Mouse (Mus musculus): Measurements from ENCODE around the gene A530016L24Rik. TPM values are rescaled to one million over a fixed set of nuclear protein-coding genes. Genes with fewer than 3 reads are reported as not detected.

A530016L24Rik gene
- 0.06 and 0.09 TPM in 2 replicates for polyA plus RNA-seq (2015; fragmentation: Nextera tagmentation; extraction: Ambion mirVana)

- DNase-seq (ENCODE audit: low spot score), result no peak
Observed at GRCm38 (mm10) chr12:112489134-112489533, at the start of gene A530016L24Rik. A530016L24Rik (plus strand) TSS chr12:112489448.

DNA sequence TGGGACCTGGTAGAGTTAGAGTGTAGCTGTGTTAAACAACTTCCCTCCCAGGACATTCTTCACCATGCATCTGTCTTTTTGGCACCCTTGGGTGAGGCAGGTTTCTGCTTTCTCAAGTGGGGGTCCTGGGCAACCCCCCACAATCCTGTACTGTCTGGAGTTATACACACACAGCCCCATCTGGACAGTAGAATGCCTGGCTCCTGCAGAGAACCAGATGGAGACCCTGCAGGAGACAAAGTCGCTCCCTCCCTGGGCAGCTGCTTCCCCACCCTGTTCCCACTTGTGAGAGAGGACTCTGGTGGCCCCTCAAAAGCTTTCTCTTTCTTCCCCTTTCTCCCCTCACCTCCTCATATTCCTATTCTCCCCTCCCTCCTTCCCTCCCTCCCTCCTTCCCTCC is 49.3 kb upstream of the A530016L24Rik start:
- no peak for DNase-seq (ENCODE audit: low spot score)

DNA sequence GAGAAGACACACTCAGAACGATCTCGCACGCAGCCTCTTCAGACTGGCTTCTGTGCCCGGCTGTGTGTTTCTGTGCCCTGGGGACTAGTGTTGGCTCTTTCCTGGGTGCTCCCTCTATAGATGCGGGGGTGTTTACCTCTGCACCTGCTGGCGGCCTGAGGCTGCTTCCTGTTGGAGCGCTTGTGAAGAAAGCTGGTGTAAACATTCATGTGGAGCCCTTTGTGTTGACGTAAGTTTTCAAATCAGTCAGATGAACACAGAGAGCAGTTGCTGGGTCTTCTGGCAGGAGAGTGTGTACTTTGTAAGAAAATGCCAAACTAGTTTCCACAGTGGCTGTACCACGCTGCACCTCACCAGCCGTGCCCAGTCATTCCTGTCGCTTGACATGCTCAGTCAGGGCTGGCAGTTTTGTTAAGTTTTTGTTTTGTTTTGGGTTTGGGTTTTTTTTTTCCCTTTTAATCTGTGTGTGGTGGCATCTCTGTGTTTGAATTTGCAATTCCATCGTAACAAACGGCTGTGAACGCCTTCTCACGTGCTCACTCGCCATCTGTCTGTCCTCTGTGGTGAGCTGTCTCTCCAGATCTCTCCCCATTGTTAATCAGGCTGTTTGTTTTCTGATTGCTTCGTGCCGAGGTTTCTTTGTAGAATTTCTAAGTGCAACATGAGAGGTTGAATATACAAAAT is 40.0 kb upstream of the A530016L24Rik start:
- peak; percentile 91 for DNase-seq (ENCODE audit: low spot score)

GRCm38 (mm10) chr12:112449828-112450180 is 39.4 kb upstream of the A530016L24Rik start:
- peak; percentile 42 for DNase-seq (ENCODE audit: low spot score)

GRCm38 (mm10) chr12:112450883-112451282 is 38.4 kb upstream of the A530016L24Rik start:
- DNase-seq (ENCODE audit: low spot score), result peak; percentile 82

GRCm38 (mm10) chr12:112451381-112451780 is 37.9 kb upstream of the A530016L24Rik start:
- no peak for DNase-seq (ENCODE audit: low spot score)

DNA sequence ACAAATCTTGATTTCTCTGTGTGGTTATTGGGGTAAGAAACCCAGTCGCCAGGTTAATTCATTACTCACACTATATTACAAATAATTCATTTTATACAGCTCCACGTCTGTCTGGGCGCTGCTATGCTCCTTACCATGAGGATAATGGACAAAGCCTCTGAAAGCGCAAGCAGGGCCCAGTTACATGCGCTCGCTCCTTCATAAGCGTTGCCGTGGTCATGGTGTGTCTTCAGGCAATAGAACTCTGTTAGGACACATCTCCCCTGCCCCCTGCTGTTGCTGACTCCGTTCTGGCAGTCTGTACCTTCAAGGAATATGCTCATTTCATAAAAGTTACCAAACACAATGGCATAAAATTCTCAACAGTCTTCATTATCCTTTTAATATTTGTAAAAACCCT is 37.4 kb upstream of the A530016L24Rik start:
- DNase-seq (ENCODE audit: low spot score), result no peak

DNA sequence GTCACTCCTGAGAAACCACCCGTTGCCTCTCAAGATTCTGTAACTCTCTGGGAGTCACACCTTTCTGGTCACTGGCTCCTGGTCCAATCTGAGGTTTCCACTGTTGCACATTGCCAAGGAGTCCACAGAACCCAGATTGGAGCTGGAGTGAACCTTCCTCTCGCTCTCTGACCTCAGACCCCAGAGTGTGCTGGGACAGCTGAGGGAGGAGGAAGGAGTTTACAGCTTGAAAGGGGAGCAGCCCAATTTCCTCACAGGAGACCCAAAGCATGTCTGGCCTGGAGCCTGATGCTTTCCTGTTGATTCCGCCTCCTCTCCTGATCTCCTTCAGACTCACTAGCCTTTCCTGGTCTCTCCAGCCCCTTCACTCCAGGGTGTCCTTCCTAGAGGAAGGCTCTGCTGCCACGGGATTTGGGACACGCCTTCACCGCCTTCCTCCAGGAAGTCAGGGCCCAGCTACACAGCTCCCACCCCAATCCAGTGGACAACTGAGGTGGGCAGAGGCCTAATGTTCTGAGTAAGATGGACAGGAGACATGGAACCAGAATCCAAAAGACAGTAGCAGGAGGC is 33.0 kb upstream of the A530016L24Rik start:
- no peak for DNase-seq (ENCODE audit: low spot score)

- DNase-seq (ENCODE audit: low spot score), result no peak
Observed at GRCm38 (mm10) chr12:112457839-112458238, 31.4 kb upstream of the A530016L24Rik start.

- DNase-seq (ENCODE audit: low spot score), result no peak
Observed at GRCm38 (mm10) chr12:112462423-112462822, 26.8 kb upstream of the A530016L24Rik start.

DNA sequence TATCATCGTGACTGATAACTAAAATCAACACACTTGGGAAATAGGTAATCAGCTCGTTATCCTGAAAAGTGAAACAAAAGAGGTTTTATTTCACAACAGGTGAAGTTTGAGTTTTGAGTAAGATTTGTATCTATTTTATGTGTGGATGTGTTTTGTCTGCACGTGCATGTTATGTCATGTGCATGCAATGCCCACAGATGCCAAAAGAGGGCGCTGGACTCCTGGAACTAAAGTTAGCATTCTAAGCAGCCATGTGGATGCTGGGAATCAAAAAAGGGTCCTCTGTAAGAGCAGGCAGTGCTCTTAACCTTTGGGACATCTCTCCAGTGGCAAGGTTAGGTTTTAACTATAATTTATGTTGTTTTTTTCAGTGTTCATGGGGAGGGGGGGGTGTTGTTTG is 26.0 kb upstream of the A530016L24Rik start:
- peak; percentile 9 for DNase-seq (ENCODE audit: low spot score)

DNA sequence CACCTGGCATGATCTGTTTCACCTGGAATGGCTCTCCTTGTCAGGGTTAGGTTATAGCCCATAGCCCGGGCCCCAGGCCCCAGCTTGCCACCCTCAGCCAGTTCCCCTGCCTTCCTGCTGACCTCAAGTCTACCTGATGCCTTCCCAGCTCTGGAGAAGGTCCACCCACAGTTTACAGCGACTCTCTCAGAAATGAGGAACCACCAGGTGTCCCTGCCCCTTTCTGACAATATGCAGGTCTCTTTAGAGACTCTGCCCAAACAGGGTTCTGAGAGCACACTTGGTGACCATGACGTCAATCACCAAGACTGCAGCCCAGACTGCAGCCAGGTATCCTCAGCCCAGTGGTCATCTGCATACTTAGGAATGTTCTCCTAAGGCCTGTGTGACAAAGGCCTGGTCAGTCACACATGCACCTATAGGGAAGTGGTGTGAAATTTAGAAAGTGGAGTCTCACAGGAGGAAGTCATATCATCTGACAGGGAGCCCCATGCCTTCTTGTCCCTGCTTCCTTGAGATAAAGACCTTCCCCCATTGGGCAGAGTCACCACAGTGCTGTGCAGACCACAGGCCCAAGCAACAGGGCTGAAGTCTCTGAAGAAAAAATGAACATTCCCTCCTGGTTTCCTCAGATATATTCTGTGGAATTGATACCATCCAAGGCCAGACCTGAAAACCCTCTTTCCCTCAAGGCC is 25.4 kb upstream of the A530016L24Rik start:
- DNase-seq (ENCODE audit: low spot score), result no peak

DNA sequence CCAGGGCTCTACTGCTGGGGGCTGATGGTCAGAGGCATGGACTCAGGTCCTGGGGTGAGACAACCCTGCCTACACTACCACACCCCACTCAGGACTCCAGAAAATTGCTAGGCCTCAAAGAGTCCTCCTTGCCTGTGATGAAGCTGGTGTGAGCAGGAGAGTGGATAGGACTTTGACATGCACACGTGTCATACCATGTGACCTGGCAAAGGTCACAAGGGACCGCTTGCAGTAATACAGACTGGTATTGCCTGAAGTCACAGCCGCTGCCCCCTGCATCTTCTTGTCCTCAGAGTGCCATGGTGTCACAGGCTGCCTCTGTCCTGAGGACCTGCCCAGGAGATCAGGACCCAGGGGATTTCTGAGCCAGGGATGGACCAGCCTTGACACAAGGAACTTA is 24.7 kb upstream of the A530016L24Rik start:
- DNase-seq (ENCODE audit: low spot score), result no peak

DNA sequence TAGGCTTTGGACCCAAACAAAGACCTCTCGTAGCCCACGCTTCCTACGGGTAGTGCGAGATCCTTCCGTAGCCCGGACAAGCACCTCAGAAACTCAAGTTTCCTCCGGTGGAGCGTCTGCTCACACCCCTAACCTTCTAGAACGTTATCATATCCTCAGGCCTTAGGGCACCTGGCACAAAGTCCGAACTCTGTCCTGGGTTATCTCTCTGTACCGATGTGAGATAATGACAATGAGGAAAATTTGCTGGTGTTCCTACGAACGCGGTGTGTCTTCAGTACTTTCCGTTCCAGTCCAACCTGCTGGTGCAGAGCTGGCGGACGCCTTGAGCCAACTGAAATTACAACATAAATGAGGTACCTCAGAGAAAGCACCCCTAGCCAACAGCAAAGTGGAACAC is 23.3 kb upstream of the A530016L24Rik start:
- DNase-seq (ENCODE audit: low spot score), result no peak

GRCm38 (mm10) chr12:112467387-112467786 is 21.9 kb upstream of the A530016L24Rik start:
- DNase-seq (ENCODE audit: low spot score), result no peak

DNA sequence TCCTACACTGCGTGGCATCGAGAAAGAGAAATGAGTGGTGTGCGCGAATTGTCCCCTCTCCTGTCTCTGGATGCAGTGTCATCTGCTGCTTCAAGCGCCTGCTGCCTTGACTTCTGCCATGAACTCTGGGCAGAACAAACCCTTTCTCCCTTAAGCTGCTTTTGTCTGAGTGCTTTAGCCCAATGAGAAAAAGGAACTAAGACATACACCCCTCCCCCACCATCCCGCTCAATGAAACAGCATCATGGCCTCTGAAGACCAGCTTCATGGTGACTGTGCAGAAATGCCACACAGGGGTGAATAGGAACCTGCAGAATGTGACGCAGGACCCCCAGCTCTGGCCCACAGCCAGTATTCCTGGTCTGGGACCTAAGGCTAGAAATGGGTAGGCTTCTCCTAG is 19.9 kb upstream of the A530016L24Rik start:
- no peak for DNase-seq (ENCODE audit: low spot score)

DNA sequence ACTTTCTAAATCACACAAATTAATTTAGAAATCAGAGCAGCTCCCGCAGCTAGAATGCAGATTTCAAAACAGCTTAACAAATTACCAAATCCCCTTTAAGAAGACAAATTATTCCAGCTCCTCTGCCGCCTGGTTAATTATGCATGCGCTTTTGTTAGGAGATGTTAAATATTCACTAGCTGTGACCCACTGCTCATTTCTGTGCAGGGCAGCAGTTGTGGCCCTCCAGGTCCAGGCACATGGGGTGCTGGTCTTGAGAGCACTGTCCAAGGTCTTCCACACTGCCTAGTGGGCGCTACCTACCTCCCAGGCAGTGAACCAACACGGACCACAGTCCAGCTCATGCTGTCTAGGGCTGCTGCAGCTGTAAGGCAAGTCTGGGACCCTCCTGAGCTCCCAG is 19.0 kb upstream of the A530016L24Rik start:
- DNase-seq (ENCODE audit: low spot score), result no peak

DNA sequence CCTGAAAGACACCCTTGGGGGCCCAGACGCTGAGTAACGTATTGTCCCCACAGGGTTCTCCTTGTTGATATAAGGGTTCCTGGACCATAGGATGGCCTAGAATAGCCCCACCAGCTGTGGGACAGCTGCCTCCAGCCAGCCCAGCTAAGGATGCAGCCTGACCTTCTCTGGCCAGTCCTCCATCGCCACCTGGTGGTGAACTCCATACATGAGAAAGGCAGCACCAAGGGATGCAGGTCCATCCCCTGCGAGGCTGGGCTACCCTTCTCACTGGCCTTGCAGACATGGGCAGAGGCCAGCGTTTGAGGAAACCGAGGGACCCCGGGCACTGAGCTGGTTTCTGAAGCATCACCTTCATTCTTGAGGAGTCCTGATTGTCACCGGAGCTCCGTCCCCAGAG is 15.5 kb upstream of the A530016L24Rik start:
- peak; percentile 63 for DNase-seq (ENCODE audit: low spot score)

GRCm38 (mm10) chr12:112489535-112489934 is 287 bp downstream of the A530016L24Rik start:
- DNase-seq (ENCODE audit: low spot score), result no peak

GRCm38 (mm10) chr12:112490444-112490939 is 1.2 kb downstream of the A530016L24Rik start:
- DNase-seq (ENCODE audit: low spot score), result no peak

DNA sequence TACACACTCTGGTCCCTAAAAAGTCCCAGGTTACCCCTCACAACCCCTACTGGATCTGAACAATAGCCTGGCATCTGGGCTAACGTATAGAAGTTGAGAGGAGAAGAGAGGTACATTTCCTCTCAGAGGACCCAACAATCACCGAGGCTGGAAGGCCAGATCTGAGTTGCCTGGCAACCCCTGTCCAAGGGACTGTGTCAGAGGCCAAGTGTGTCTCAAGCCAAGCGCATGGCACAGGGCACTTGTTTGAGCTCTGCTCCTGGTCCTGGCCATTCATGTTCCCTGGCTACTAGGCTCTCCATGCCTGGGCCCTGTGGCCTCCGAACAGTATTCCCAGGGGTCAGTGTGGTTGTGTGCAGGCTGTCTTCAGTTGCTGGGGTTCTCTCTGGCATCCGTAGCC is 6.9 kb downstream of the A530016L24Rik start:
- no peak for DNase-seq (ENCODE audit: low spot score)

DNA sequence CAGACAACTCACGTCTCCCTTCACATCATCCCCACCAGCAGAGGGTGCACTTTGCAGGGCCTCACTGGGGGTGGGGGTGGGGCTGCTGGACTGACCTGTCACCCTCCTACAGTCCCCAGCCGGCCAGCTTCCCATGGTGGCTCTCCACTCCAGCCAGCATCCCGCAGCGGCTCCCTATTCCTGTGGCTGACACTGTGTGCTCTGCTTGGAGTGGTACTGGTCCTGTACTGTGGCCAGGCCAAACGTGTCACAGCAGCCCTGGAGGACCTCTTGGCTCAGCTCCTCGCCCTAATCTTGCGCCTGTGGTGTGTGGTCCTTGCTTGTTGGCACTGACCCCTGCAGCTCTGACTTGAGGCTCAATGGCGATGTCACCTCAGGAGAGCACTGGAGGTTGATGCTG is 8.5 kb downstream of the A530016L24Rik start:
- no peak for DNase-seq (ENCODE audit: low spot score)

Measured in thymus, postnatal 0 days (tissue).